Mouse (Mus musculus) hindbrain, postnatal 0 days (tissue): ENCODE results near the gene Akr1b10. TPM values are rescaled to one million over a fixed set of nuclear protein-coding genes. Genes with fewer than 3 reads are reported as not detected.

Source experiments
- ATAC-seq: fragments of 200-750 bp; cut with Nextera tagmentation; 2 replicates; pipeline ENCODE4 v1.8.0; 2017; ENCODE audit warnings: mild to moderate bottlenecking, moderate TSS enrichment, moderate library complexity
- DNase-seq: peaks from one replicate; pipeline ENCODE4 v3.0.0-alpha.2; 2015; ENCODE audit warnings: low spot score
- H3K27ac ChIP-seq: fragments of 300-500 bp; sonication (generic); 2 replicates; pipeline ENCODE4 v1.5.1; 2014; ENCODE audit warnings: mild to moderate bottlenecking
- H3K27me3 ChIP-seq: fragments of 300-500 bp; sonication (generic); 2 replicates; pipeline ENCODE4 v1.6.1; 2014; ENCODE audit warnings: low read length, mixed read lengths; ENCODE audit not compliant: insufficient read depth
- H3K36me3 ChIP-seq: fragments of 300-500 bp; sonication (generic); 2 replicates; pipeline ENCODE4 v1.6.1; 2014; ENCODE audit warnings: low read length, mixed read lengths; ENCODE audit not compliant: insufficient read depth
- H3K4me1 ChIP-seq: fragments of 300-500 bp; sonication (generic); 2 replicates; pipeline ENCODE4 v1.6.1; 2014; ENCODE audit warnings: antibody characterized with exemption, low read length, mixed read lengths; ENCODE audit not compliant: insufficient read depth
- H3K4me2 ChIP-seq: fragments of 300-500 bp; sonication (generic); 2 replicates; pipeline ENCODE4 v1.6.1; 2014; ENCODE audit warnings: low read depth, mild to moderate bottlenecking, low read length, moderate library complexity, mixed read lengths
- H3K4me3 ChIP-seq: fragments of 300-500 bp; sonication (generic); 2 replicates; pipeline ENCODE4 v1.5.1; 2014; ENCODE audit warnings: low read length
- H3K9ac ChIP-seq: fragments of 300-500 bp; sonication (generic); replicated peaks from 2 replicates; pipeline ENCODE4 v1.6.1; 2014; ENCODE audit warnings: mild to moderate bottlenecking, low read length, moderate library complexity, mixed read lengths
- H3K9me3 ChIP-seq: fragments of 300-500 bp; sonication (generic); 2 replicates; pipeline ENCODE4 v1.6.1; 2016; ENCODE audit warnings: low read length, mixed read lengths
- CTCF ChIP-seq: IDR thresholded peaks from 2 replicates; pipeline ENCODE4 v1.5.1; 2016; ENCODE audit warnings: antibody characterized with exemption, control low read depth, low read depth
- WGBS: fragments of 180-500 bp; shearing (Covaris S2); extraction: QIAGEN DNeasy Blood & Tissue Kit; methylation state at CpG from one replicate; pipeline ENCODE4 v1.1.7; 2014; 5-methylcytosine and 5-hydroxymethylcytosine counted together
- polyA plus RNA-seq: library from polyadenylated mRNA; unstranded; fragments of >200 nt; fragmentation: Nextera tagmentation; extraction: Ambion mirVana; gene quantifications from 2 replicates; pipeline ENCODE4 v1.2.1, GENCODE M21; 2015
- total RNA-seq: library from RNA; depleted of rRNA; stranded (reverse); fragments of >200 nt; gene quantifications from 2 replicates; pipeline ENCODE4 v1.2.3, GENCODE M21; 2014

Akr1b10 gene
- total and polyA plus RNA-seq, 2 experiments from 2014 or later = 17.2 to 22.0 TPM

GRCm38 (mm10) chr6:34395897-34396296, 11.9 kb downstream of the Akr1b10 start:
- TF ChIP-seq CTCF = no peak
- Histone ChIP-seq H3K9me3 (peaks cover 3% of the 10 kb centered on the region; the same call in 1 of the 2 replicates), H3K36me3 (no peaks in the 10 kb centered on the region), H3K4me1 (no peaks in the 10 kb centered on the region), H3K27ac (no peak overlapping the region), H3K9ac (no peak overlapping the region), H3K4me2 (no peak overlapping the region), H3K4me3 (no peak overlapping the region), H3K27me3 (no peaks in the 10 kb centered on the region)
- 79% methylated on average over 5 of the region's 5 CpGs for WGBS
- DNase-seq (no peak), ATAC-seq (no peak)

DNA sequence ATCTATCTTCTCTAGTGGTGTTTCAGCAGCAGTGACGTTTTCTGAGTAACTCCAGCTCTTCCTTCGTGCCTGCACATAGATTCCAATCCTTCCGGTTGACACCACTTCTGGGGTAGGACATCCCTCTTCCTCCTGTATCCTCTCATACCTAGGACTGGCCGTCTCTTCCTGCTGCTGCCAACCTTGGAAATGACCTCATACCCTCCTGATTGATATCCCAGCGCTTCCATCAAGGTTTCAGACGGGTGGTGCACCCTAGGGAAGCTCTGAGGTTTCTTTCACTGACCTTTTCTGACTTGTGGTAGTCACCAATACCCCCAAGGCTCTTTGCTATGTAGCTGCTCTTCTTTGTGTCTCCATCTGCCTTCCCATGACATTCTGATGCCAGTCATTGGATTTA, 14.4 kb downstream of the Akr1b10 start:
- DNase-seq (no peak), ATAC-seq (no peak)
- Histone ChIP-seq H3K9me3 (no peaks in the 10 kb centered on the region), H3K9ac (no peak overlapping the region), H3K36me3 (no peaks in the 10 kb centered on the region), H3K4me3 (no peak overlapping the region), H3K4me1 (no peaks in the 10 kb centered on the region), H3K27me3 (no peaks in the 10 kb centered on the region), H3K4me2 (no peak overlapping the region), H3K27ac (no peak overlapping the region)
- TF ChIP-seq CTCF = no peak
- WGBS = 93% methylated on average over 6 of the region's 6 CpGs

DNA sequence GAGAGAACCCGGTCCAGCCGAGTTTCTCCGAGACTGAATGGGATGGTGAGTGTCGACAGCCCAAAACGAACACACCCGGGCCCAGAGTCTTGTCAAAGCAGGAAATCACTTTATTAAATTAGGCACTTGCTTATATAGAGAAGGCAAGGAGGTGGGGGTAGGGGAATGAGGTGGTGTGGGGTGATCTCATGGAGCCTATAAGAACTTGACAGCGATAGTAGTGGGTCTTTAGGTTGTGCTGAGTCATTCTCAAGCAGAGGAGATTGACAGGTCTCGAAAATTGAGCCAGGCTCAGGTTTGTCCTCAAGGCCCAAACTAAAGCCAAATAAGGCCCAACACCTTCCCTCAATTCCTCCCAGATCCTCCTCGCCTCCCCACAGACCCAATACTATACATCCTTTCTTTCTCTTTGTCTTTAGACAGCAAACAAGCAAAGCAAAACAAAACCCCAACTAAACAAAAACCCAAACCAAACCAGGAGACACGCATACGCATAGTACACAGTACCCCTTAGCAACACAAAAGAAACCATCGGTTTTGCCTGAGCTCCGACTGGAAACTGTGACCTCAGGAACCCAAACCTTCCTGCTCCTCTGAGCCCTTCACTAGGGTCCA, 15.7 kb downstream of the Akr1b10 start:
- Histone ChIP-seq H3K9ac (no peak overlapping the region), H3K4me3 (no peak overlapping the region), H3K9me3 (no peaks in the 10 kb centered on the region), H3K4me2 (no peak overlapping the region), H3K27me3 (no peaks in the 10 kb centered on the region), H3K27ac (no peak overlapping the region), H3K4me1 (no peaks in the 10 kb centered on the region), H3K36me3 (no peaks in the 10 kb centered on the region)
- TF ChIP-seq CTCF = no peak
- 84% methylated on average over 13 of the region's 13 CpGs for WGBS
- DNase-seq = no peak
- ATAC-seq = no peak

DNA sequence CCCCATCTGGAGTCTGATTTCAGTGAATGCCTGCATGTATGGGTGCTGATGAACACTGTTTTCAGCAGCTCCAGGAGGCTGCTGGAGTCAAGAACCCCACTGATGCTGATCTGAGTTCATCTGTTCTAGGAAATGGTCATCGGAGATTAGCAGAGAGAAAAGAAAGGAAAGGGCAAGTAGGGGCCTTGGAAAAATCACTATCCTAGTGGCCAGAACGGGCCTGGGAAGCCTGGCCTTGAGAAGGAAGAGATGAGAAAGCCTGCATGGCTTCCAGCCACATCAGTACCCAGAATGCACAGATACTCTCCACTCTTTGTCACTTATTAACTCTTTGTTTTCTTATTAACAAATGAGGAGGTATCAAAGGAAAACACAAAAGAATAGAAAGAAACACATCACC, 16.7 kb downstream of the Akr1b10 start:
- WGBS = 79% methylated on average over 2 of the region's 2 CpGs
- no peak for ATAC-seq

GRCm38 (mm10) chr6:34406746-34407145, 22.7 kb downstream of the Akr1b10 start:
- no peak for ATAC-seq
- TF ChIP-seq CTCF = no peak

More for the DNA sequence above, 16.7 kb downstream of the Akr1b10 start:
- Histone ChIP-seq H3K9ac (no peak overlapping the region), H3K36me3 (no peaks in the 10 kb centered on the region), H3K27ac (no peak overlapping the region), H3K4me3 (no peak overlapping the region), H3K9me3 (no peaks in the 10 kb centered on the region), H3K27me3 (no peaks in the 10 kb centered on the region), H3K4me1 (no peaks in the 10 kb centered on the region), H3K4me2 (no peak overlapping the region)
- no peak for TF ChIP-seq CTCF
- DNase-seq = no peak

GRCm38 (mm10) chr6:34407403-34407802, 23.4 kb downstream of the Akr1b10 start:
- 77% methylated on average over 10 of the region's 10 CpGs for WGBS

More at GRCm38 (mm10) chr6:34406746-34407145, 22.7 kb downstream of the Akr1b10 start:
- 94% methylated on average over 4 of the region's 4 CpGs for WGBS
- H3K4me1 ChIP-seq = no peaks in the 10 kb centered on the region
- no peaks in the 10 kb centered on the region for H3K9me3 ChIP-seq
- H3K9ac ChIP-seq = no peak overlapping the region
- H3K36me3 ChIP-seq = no peaks in the 10 kb centered on the region
- H3K27me3 ChIP-seq = no peaks in the 10 kb centered on the region
- H3K4me2 ChIP-seq = no peak overlapping the region
- no peak overlapping the region for H3K27ac ChIP-seq
- no peak for DNase-seq
- H3K4me3 ChIP-seq = no peak overlapping the region

GRCm38 (mm10) chr6:34412023-34412422, 28.0 kb downstream of the Akr1b10 start, which contains the start of gene Akr1b7:
Akr1b7 (plus strand) TSS chr6:34412334.
- no peak for TF ChIP-seq CTCF
- H3K4me2 ChIP-seq = no peak within 1 kb of the TSS
- H3K9ac ChIP-seq = no peak within 1 kb of the TSS
- no peak within 1 kb of the TSS for H3K27ac ChIP-seq
- H3K9me3 ChIP-seq = no peaks in the 10 kb centered on the region
- no peak for ATAC-seq
- no peaks in the 10 kb centered on the region for H3K36me3 ChIP-seq
- H3K4me1 ChIP-seq = no peaks in the 10 kb centered on the region
- WGBS = 71% methylated on average over 6 of the region's 6 CpGs
- H3K27me3 ChIP-seq = no peaks in the 10 kb centered on the region
- DNase-seq = no peak
- H3K4me3 ChIP-seq = no peak within 1 kb of the TSS

More at GRCm38 (mm10) chr6:34407403-34407802, 23.4 kb downstream of the Akr1b10 start:
- H3K4me3 ChIP-seq = no peak overlapping the region
- H3K36me3 ChIP-seq = no peaks in the 10 kb centered on the region
- no peak overlapping the region for H3K9ac ChIP-seq
- H3K27ac ChIP-seq = no peak overlapping the region
- H3K4me2 ChIP-seq = no peak overlapping the region
- ATAC-seq (no peak), DNase-seq (no peak)
- H3K4me1 ChIP-seq = no peaks in the 10 kb centered on the region
- no peaks in the 10 kb centered on the region for H3K9me3 ChIP-seq
- no peaks in the 10 kb centered on the region for H3K27me3 ChIP-seq
- TF ChIP-seq CTCF = no peak
